Mouse (Mus musculus) ES-E14 (cell line): ENCODE measurements around the gene Hip1r. TPM values are rescaled to one million over a fixed set of nuclear protein-coding genes. Genes with fewer than 3 reads are reported as not detected.

Source experiments
- DNase-seq: peaks from one replicate; pipeline ENCODE4 v3.0.0-alpha.2; 2013; ENCODE audit warnings: low read depth, low spot score
- H3K27ac ChIP-seq: 2 replicates; pipeline ENCODE4 v1.5.1; 2012; ENCODE audit warnings: low read depth, mild to moderate bottlenecking, low read length, moderate library complexity, mixed read lengths; ENCODE audit not compliant: poor library complexity, insufficient read depth, severe bottlenecking
- H3K36me3 ChIP-seq: 2 replicates; pipeline ENCODE4 v1.6.1; 2012; ENCODE audit warnings: mild to moderate bottlenecking, low read length, moderate library complexity, mixed read lengths; ENCODE audit not compliant: control insufficient read depth, poor library complexity, insufficient read depth, severe bottlenecking
- H3K4me1 ChIP-seq, 2 experiments: fragments of 150-350 bp in 1 of 2; sonication (generic) in 1 of 2; 2 replicates each; pipeline ENCODE4 v1.6.1; 2012; ENCODE audit warnings: low read length in 2 of 2, mild to moderate bottlenecking in 1 of 2, mixed read lengths in 1 of 2; ENCODE audit not compliant: control insufficient read depth in 2 of 2, insufficient read depth in 2 of 2, poor library complexity in 1 of 2
- H3K4me3 ChIP-seq, 2 experiments: fragments of 150-350 bp in 1 of 2; sonication (generic) in 1 of 2; 2 replicates each; pipeline ENCODE4 v1.5.1; 2012; ENCODE audit warnings: low read length in 2 of 2, low read depth in 1 of 2, mild to moderate bottlenecking in 1 of 2, mixed read lengths in 1 of 2; ENCODE audit not compliant: insufficient read depth in 1 of 2, poor library complexity in 1 of 2, severe bottlenecking in 1 of 2
- H3K9ac ChIP-seq: 2 replicates; pipeline ENCODE4 v1.6.1; 2012; ENCODE audit warnings: low read depth, mild to moderate bottlenecking, low read length, mixed read lengths; ENCODE audit not compliant: poor library complexity, insufficient read depth, severe bottlenecking
- H3K9me3 ChIP-seq: fragments of 150-350 bp; sonication (generic); 2 replicates; pipeline ENCODE4 v1.6.1; 2012; ENCODE audit warnings: low read depth, mild to moderate bottlenecking, low read length; ENCODE audit not compliant: control insufficient read depth, insufficient read depth
- CHD2 ChIP-seq: IDR thresholded peaks from 2 replicates; pipeline ENCODE4 v1.6.1; 2014; ENCODE audit warnings: mild to moderate bottlenecking, low read depth, low read length, inconsistent platforms
- HCFC1 ChIP-seq: IDR thresholded peaks from 2 replicates; pipeline ENCODE4 v1.6.1; 2012; ENCODE audit warnings: low read length, inconsistent platforms, borderline replicate concordance; ENCODE audit not compliant: insufficient read depth
- MAFK ChIP-seq: IDR thresholded peaks from 2 replicates; pipeline ENCODE4 v1.6.1; 2014; ENCODE audit warnings: mild to moderate bottlenecking, low read depth, low read length, inconsistent platforms; ENCODE audit not compliant: insufficient read depth
- ZC3H11A ChIP-seq: IDR thresholded peaks from 2 replicates; pipeline ENCODE4 v1.6.1; 2012; ENCODE audit warnings: low read depth, mild to moderate bottlenecking, inconsistent platforms, low read length, borderline replicate concordance
- ZNF384 ChIP-seq: IDR thresholded peaks from 2 replicates; pipeline ENCODE4 v1.6.1; 2012; ENCODE audit warnings: low read depth, low read length, inconsistent platforms
- in situ Hi-C, 2 experiments: fragments of 600-800 bp; cut with MboI; formaldehyde crosslinking; loops; one replicate each; pipeline ENCODE4 v1.15.1; 2025; ENCODE audit warnings: low sequenced_read_pairs in 2 of 2, inconsistent platforms in 1 of 2; ENCODE audit not compliant: unreplicated experiment in 2 of 2
- total RNA-seq: library from RNA; depleted of rRNA; stranded (reverse); fragments of 300-350 nt; gene quantifications from 2 replicates; pipeline ENCODE4 v1.2.3, GENCODE M21; 2012

Gene Hip1r
- total RNA-seq, 1 experiment: 9.7 TPM

- no peak overlapping the region for H3K27ac ChIP-seq
- H3K4me3 ChIP-seq: no peak overlapping the region
- peaks cover 0 to 22% of the 10 kb centered on the region in 2 experiments; a peak in 3 of 4 replicates for H3K4me1 ChIP-seq
These were observed 40.3 kb downstream of the Hip1r start for GRCm38 (mm10) chr5:124013747-124014146.

GRCm38 (mm10) chr5:124014180-124014579 is 40.8 kb downstream of the Hip1r start:
- Histone ChIP-seq H3K4me3 (no peak overlapping the region), H3K4me1 (peaks cover 0 to 22% of the 10 kb centered on the region in 2 experiments; a peak in 3 of 4 replicates), H3K9ac (no peak overlapping the region), H3K36me3 (peaks cover 6% of the 10 kb centered on the region; the same call in 1 of the 2 replicates), H3K9me3 (no peaks in the 10 kb centered on the region), H3K27ac (no peak overlapping the region)
- in situ Hi-C loops: no loop called here
- no peak for DNase-seq
- no peak for TF ChIP-seq ZC3H11A
- no peak for TF ChIP-seq ZNF384
- no peak for TF ChIP-seq HCFC1
- TF ChIP-seq CHD2: no peak
- TF ChIP-seq MAFK: no peak

More at GRCm38 (mm10) chr5:124013747-124014146, 40.3 kb downstream of the Hip1r start:
- no peak for TF ChIP-seq ZNF384
- no peak for TF ChIP-seq MAFK
- TF ChIP-seq CHD2: no peak
- TF ChIP-seq ZC3H11A: no peak
- TF ChIP-seq HCFC1: no peak
- in situ Hi-C loops: no loop called here
- Histone ChIP-seq H3K36me3 (peaks cover 9% of the 10 kb centered on the region), H3K9me3 (no peaks in the 10 kb centered on the region), H3K9ac (no peak overlapping the region)
- no peak for DNase-seq

GRCm38 (mm10) chr5:124014791-124015251 is 41.4 kb downstream of the Hip1r start:
- no peak for TF ChIP-seq MAFK
- TF ChIP-seq HCFC1: no peak
- TF ChIP-seq ZC3H11A: no peak
- no peak for TF ChIP-seq ZNF384
- no peak for TF ChIP-seq CHD2
- Histone ChIP-seq H3K36me3 (peaks cover 3% of the 10 kb centered on the region; the same call in 1 of the 2 replicates), H3K27ac (no peak overlapping the region), H3K9me3 (no peaks in the 10 kb centered on the region), H3K4me3 (no peak overlapping the region), H3K9ac (no peak overlapping the region), H3K4me1 (peaks cover 0 to 22% of the 10 kb centered on the region in 2 experiments; a peak in 3 of 4 replicates)
- DNase-seq: no peak
- in situ Hi-C loops: no loop called here

GRCm38 (mm10) chr5:124015727-124016126 is 42.3 kb downstream of the Hip1r start:
- Histone ChIP-seq H3K36me3 (no peaks in the 10 kb centered on the region), H3K4me1 (peaks cover 0 to 22% of the 10 kb centered on the region in 2 experiments; a peak in 3 of 4 replicates), H3K4me3 (no peak overlapping the region), H3K9ac (no peak overlapping the region), H3K27ac (no peak overlapping the region), H3K9me3 (no peaks in the 10 kb centered on the region)
- no peak for TF ChIP-seq CHD2
- TF ChIP-seq MAFK: no peak
- TF ChIP-seq ZC3H11A: no peak
- TF ChIP-seq ZNF384: no peak
- no peak for TF ChIP-seq HCFC1
- no peak for DNase-seq
- in situ Hi-C loops: no loop called here

- no peak for DNase-seq
- H3K36me3 ChIP-seq: no peaks in the 10 kb centered on the region
- H3K27ac ChIP-seq: peak overlapping the region; percentile 30; the same call in 1 of the 2 replicates
- in situ Hi-C loops: no loop called here
- peaks cover 0 to 20% of the 10 kb centered on the region in 2 experiments; a peak in 3 of 4 replicates for H3K4me1 ChIP-seq
- no peak overlapping the region for H3K4me3 ChIP-seq
- no peak overlapping the region for H3K9ac ChIP-seq
- TF ChIP-seq ZNF384 (no peak), HCFC1 (no peak), CHD2 (no peak), ZC3H11A (no peak), MAFK (no peak)
- no peaks in the 10 kb centered on the region for H3K9me3 ChIP-seq
These were observed 42.9 kb downstream of the Hip1r start for GRCm38 (mm10) chr5:124016291-124016821.
